Mouse (Mus musculus) spleen, adult 2 months (tissue): ENCODE data around the gene Galc. TPM values are rescaled to one million over a fixed set of nuclear protein-coding genes. Genes with fewer than 3 reads are reported as not detected.
A peak's percentile ranks its signal among the peaks of the same experiment; 100 is the strongest.
"Not testable (repeated sequence)": the region's sequence is repeated elsewhere in the genome, so short reads cannot be mapped to it uniquely, and the experiment has no call there.

Source experiments
- DNase-seq, 2 experiments: peaks; one replicate each; pipeline versions ENCODE4 v3.0.0 to v3.0.0-alpha.2; 2012 to 2021; ENCODE audit warnings: low spot score in 2 of 2, low read depth in 1 of 2
- H3K27ac ChIP-seq: fragments of 200-500 bp; 2 replicates; pipeline ENCODE4 v1.5.1; 2012; ENCODE audit warnings: low read length, inconsistent platforms; ENCODE audit not compliant: insufficient read depth
- H3K27me3 ChIP-seq: fragments of 200-500 bp; 2 replicates; pipeline ENCODE4 v1.6.1; 2012; ENCODE audit warnings: mild to moderate bottlenecking, moderate library complexity, low read length, inconsistent platforms; ENCODE audit not compliant: control insufficient read depth, insufficient read depth
- H3K36me3 ChIP-seq: fragments of 200-500 bp; 2 replicates; pipeline ENCODE4 v1.6.1; 2012; ENCODE audit warnings: mild to moderate bottlenecking, low read length, inconsistent platforms; ENCODE audit not compliant: control insufficient read depth, insufficient read depth
- H3K4me1 ChIP-seq: fragments of 200-500 bp; 2 replicates; pipeline ENCODE4 v1.6.1; 2011; ENCODE audit warnings: inconsistent platforms; ENCODE audit not compliant: control insufficient read depth, insufficient read depth, insufficient read length
- H3K4me3 ChIP-seq: fragments of 200-500 bp; 2 replicates; pipeline ENCODE4 v1.5.1; 2011; ENCODE audit warnings: mild to moderate bottlenecking, inconsistent platforms; ENCODE audit not compliant: insufficient read depth, insufficient read length; ENCODE audit errors: extremely low read depth
- CTCF ChIP-seq: fragments of 200-500 bp; IDR thresholded peaks from 2 replicates; pipeline ENCODE4 v1.5.1; 2011; ENCODE audit warnings: mild to moderate bottlenecking, inconsistent platforms; ENCODE audit not compliant: insufficient read depth, insufficient read length, insufficient replicate concordance; ENCODE audit errors: extremely low read depth
- POLR2A ChIP-seq: fragments of 200-500 bp; IDR thresholded peaks from 2 replicates; pipeline ENCODE4 v1.6.1; 2011; ENCODE audit warnings: low read depth, low read length, inconsistent platforms
- WGBS: fragments of 180-500 bp; shearing (Covaris S2); methylation state at CpG from one replicate; pipeline ENCODE4 v1.1.7; 2018; 5-methylcytosine and 5-hydroxymethylcytosine counted together
- polyA plus RNA-seq: library from polyadenylated mRNA; depleted of rRNA; stranded (reverse); fragments of >200 nt; gene quantifications from 2 replicates; pipeline ENCODE4 v1.2.3, GENCODE M21; 2012

The Galc gene
- polyA plus RNA-seq, 1 experiment: 4.9 TPM

DNA sequence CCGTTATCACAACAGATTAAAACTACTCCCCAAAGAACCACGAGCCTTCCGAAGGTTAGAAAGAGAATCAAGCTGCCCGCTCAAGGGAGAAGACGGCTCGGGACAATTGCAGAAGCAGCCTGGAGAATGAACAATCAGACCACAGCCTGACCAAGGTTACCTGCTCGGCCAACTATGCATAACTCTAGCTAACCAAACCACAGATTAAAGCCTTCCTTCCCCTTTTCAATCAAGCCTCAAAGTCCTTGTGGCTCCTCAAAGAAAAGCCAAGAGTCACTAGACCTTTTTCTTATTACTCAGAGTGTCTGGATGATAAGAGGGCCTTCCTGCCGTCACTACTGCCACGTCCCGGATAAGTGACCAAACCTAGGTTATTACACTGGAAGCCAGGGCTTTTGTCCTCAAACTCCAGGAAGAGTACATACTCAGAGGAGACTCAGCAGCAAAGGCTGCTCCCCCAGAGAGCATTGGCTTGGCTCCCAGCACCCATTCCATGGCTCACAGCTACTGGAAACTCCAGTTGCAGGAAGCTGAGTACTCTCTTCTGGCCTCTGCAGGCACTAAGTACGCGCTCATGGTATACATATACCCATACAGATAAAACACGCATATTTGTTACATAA, 3.8 kb downstream of the Galc start:
- peaks cover 2% of the 10 kb centered on the region; the same call in 1 of the 2 replicates for H3K4me1 ChIP-seq
- no peak for DNase-seq
- TF ChIP-seq POLR2A: no peak
- no peak for TF ChIP-seq CTCF
- no peaks in the 10 kb centered on the region; the same call in 1 of the 2 replicates for H3K36me3 ChIP-seq
- no peaks in the 10 kb centered on the region for H3K27me3 ChIP-seq
- WGBS: 39% methylated on average over 13 of the region's 13 CpGs
- no peak overlapping the region for H3K4me3 ChIP-seq
- H3K27ac ChIP-seq: no peak overlapping the region

DNA sequence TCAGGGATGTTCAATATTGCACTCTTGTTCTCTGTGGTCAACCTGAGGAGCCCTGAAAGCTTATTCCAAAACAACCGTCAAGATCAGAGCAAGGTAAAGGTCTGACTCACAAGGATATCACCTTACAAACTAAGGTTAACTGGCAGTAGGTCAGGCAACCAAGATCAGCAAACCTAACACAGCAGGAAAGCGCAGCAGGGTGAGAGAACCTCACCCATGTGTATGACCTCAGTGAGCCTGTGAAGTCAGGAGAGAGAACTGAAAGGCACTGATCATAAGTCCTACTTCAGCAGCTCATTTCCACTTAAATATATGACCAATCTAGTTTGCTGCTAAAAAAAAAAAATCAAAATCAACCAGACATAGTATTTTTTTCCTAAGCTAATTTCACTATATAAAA, 6.8 kb downstream of the Galc start:
- Histone ChIP-seq H3K27ac (no peak overlapping the region), H3K4me1 (no peaks in the 10 kb centered on the region), H3K4me3 (no peak overlapping the region), H3K36me3 (no peaks in the 10 kb centered on the region; the same call in 1 of the 2 replicates), H3K27me3 (no peaks in the 10 kb centered on the region)
- WGBS: 86% methylated on average over 2 of the region's 2 CpGs
- no peak for DNase-seq
- TF ChIP-seq POLR2A: no peak
- TF ChIP-seq CTCF: no peak

GRCm38 (mm10) chr12:98250327-98250726, 8.9 kb downstream of the Galc start:
- no peak overlapping the region for H3K27ac ChIP-seq
- DNase-seq: no peak

DNA sequence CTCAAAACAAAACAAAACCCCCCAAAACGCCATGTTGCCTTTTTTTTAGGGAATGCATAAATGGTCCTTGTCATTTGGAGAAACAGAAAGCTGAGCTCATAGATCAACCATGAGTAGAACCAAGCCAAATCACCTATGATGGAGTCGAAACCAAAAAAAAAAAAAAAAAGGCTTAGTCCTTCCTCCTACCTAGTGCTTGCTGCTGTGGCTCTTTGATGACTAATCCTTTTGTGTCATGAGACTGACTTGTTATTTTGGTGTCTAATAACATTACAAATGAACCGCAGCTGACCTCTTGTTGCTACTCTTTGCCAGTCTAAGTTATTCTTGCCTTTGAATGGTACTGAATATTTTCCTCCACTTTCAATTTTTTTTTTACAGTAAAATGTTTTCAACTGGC, 9.6 kb downstream of the Galc start:
- no peaks in the 10 kb centered on the region for H3K4me1 ChIP-seq
- no peak for DNase-seq
- H3K36me3 ChIP-seq: no peaks in the 10 kb centered on the region
- WGBS: 63% methylated on average over 3 of the region's 3 CpGs
- TF ChIP-seq CTCF: no peak
- TF ChIP-seq POLR2A: no peak
- no peak overlapping the region for H3K27ac ChIP-seq
- no peaks in the 10 kb centered on the region for H3K27me3 ChIP-seq
- H3K4me3 ChIP-seq: no peak overlapping the region

More at GRCm38 (mm10) chr12:98250327-98250726, 8.9 kb downstream of the Galc start:
- Histone ChIP-seq H3K36me3 (no peaks in the 10 kb centered on the region), H3K4me1 (no peaks in the 10 kb centered on the region), H3K27me3 (no peaks in the 10 kb centered on the region), H3K4me3 (no peak overlapping the region)
- TF ChIP-seq POLR2A (no peak), CTCF (no peak)
- 91% methylated on average over 8 of the region's 8 CpGs for WGBS

DNA sequence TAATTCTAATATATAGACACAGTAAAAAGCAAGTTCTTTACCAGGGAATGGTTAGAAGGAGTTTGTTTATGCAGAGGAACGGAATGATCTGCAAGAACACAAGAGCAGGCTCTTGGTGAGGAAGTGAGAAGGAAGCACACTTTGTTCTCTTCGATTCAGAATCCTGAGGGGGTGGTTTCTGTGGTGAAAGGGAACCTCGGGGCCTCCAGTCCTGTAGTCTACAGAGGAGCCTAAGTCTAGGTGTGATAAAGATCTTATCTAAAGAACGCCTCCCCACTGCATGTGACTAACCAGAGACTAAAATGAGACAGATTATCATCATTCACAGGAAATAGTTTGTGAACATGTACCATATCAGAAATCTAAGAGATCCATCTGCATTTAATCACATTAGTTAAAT, 12.4 kb downstream of the Galc start:
- peak in 1 of 2 experiments; percentile 39 for DNase-seq
- Histone ChIP-seq H3K4me1 (no peaks in the 10 kb centered on the region), H3K36me3 (no peaks in the 10 kb centered on the region), H3K4me3 (no peak overlapping the region), H3K27ac (no peak overlapping the region), H3K27me3 (no peaks in the 10 kb centered on the region)
- 11% methylated on average over 4 of the region's 4 CpGs for WGBS
- TF ChIP-seq CTCF: no peak
- no peak for TF ChIP-seq POLR2A

DNA sequence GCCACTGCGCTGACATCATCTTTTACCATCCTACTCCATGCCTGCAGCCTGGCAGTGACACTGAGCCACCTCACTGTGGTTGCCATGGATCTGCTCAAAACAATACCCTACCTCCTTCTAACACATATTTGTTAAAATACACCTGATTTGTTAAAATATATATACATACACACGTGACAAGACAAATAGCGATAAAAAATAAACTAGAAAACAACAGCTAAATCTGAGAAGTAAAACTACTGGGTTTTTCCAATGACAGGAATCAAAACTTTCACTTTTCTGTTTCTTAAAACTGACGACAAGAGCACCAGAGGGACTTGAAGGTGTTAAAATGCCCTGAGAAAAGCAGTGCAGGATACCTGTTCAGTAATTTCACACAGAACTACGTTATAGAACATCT, 14.4 kb downstream of the Galc start:
- H3K27me3 ChIP-seq: no peaks in the 10 kb centered on the region
- no peaks in the 10 kb centered on the region for H3K4me1 ChIP-seq
- no peak overlapping the region for H3K27ac ChIP-seq
- no peak for TF ChIP-seq POLR2A
- no peak for TF ChIP-seq CTCF
- H3K36me3 ChIP-seq: no peaks in the 10 kb centered on the region
- 78% methylated on average over 5 of the region's 5 CpGs for WGBS
- no peak for DNase-seq
- no peak overlapping the region for H3K4me3 ChIP-seq

DNA sequence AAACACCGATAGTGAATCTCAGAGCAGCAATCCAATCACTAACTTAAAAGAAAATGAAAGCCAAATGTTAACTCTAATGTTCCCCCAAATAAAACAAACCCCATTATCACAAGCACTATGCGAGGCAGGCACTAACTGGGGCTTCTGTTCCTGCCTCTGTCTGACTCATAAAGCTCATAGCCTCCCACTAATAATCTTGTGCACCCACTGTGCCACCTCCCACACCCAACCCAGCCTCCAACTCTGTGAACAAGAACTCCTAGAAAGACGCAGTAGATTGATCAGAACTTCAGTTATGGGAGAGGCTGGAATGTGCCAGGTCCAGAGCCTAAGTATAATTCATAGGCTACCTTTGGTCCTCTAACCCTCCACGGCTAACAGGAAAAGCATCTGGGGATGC, 15.1 kb downstream of the Galc start:
- H3K36me3 ChIP-seq: no peaks in the 10 kb centered on the region
- no peak for DNase-seq
- H3K27ac ChIP-seq: no peak overlapping the region
- H3K4me3 ChIP-seq: no peak overlapping the region
- H3K27me3 ChIP-seq: no peaks in the 10 kb centered on the region
- no peak for TF ChIP-seq POLR2A
- no peak for TF ChIP-seq CTCF
- 79% methylated on average over 4 of the region's 4 CpGs for WGBS
- no peaks in the 10 kb centered on the region for H3K4me1 ChIP-seq

- 55% methylated on average over 6 of the region's 6 CpGs for WGBS
- not testable (repeated sequence) for DNase-seq, H3K4me1 ChIP-seq, H3K36me3 ChIP-seq, H3K4me3 ChIP-seq, H3K27ac ChIP-seq, H3K27me3 ChIP-seq
These were observed 20.8 kb downstream of the Galc start for GRCm38 (mm10) chr12:98238478-98238877.
